Mouse (Mus musculus) ES-Bruce4 (cell line): Measurements from ENCODE around the gene Prpf31. TPM values are rescaled to one million over a fixed set of nuclear protein-coding genes. Genes with fewer than 3 reads are reported as not detected.

Experiments used
- H3K27ac ChIP-seq: 2 replicates; pipeline ENCODE4 v1.5.1; 2012; ENCODE audit warnings: low read length, inconsistent platforms; ENCODE audit not compliant: insufficient read depth
- H3K27me3 ChIP-seq: 2 replicates; pipeline ENCODE4 v1.6.1; 2012; ENCODE audit warnings: mild to moderate bottlenecking, low read length, inconsistent platforms; ENCODE audit not compliant: control insufficient read depth, poor library complexity, insufficient read depth, severe bottlenecking
- H3K36me3 ChIP-seq: 2 replicates; pipeline ENCODE4 v1.6.1; 2012; ENCODE audit warnings: inconsistent platforms, mild to moderate bottlenecking, low read length, moderate library complexity; ENCODE audit not compliant: control insufficient read depth, poor library complexity, insufficient read depth, severe bottlenecking
- H3K4me1 ChIP-seq: one replicate; pipeline ENCODE4 v1.8.1; 2011; ENCODE audit warnings: low read length; ENCODE audit not compliant: control insufficient read depth, insufficient read depth
- H3K4me3 ChIP-seq: 2 replicates; pipeline ENCODE4 v1.5.1; 2011; ENCODE audit warnings: low read depth, mild to moderate bottlenecking, low read length
- H3K9ac ChIP-seq: 2 replicates; pipeline ENCODE4 v1.6.1; 2012; ENCODE audit warnings: low read depth, mild to moderate bottlenecking, inconsistent platforms; ENCODE audit not compliant: poor library complexity, severe bottlenecking
- H3K9me3 ChIP-seq: replicated peaks from 2 replicates; pipeline ENCODE4 v1.6.1; 2012; ENCODE audit warnings: mild to moderate bottlenecking, low read length, inconsistent platforms; ENCODE audit not compliant: control insufficient read depth, poor library complexity, insufficient read depth, severe bottlenecking
- CTCF ChIP-seq: IDR thresholded peaks from one replicate; pipeline ENCODE4 v1.8.1; 2011; ENCODE audit warnings: low read depth, low read length
- EP300 ChIP-seq: IDR thresholded peaks from 2 replicates; pipeline ENCODE4 v1.6.1; 2011; ENCODE audit warnings: low read depth, low read length; ENCODE audit not compliant: insufficient read depth
- POLR2A ChIP-seq: IDR thresholded peaks from one replicate; pipeline ENCODE4 v1.8.1; 2011; ENCODE audit warnings: low read length; ENCODE audit not compliant: insufficient read depth
- polyA plus RNA-seq: library from polyadenylated mRNA; stranded (reverse); fragments of >200 nt; gene quantifications from 2 replicates; pipeline ENCODE4 v1.2.4, GENCODE M21; 2011; ENCODE audit warnings: low read depth; ENCODE audit not compliant: missing spikeins, insufficient read depth, insufficient read length

Gene Prpf31
- polyA plus RNA-seq, 1 experiment, result 80.1 TPM

GRCm38 (mm10) chr7:3684698-3685097 lies 54.9 kb downstream of the Prpf31 start:
- Histone ChIP-seq H3K36me3 (peaks cover 2% of the 10 kb centered on the region; the same call in 1 of the 2 replicates), H3K4me1 (peaks cover 2% of the 10 kb centered on the region), H3K9ac (no peak overlapping the region), H3K27ac (no peak overlapping the region), H3K27me3 (no peaks in the 10 kb centered on the region), H3K9me3 (no peaks in the 10 kb centered on the region), H3K4me3 (no peak overlapping the region)
- TF ChIP-seq POLR2A, result no peak
- no peak for TF ChIP-seq EP300
- no peak for TF ChIP-seq CTCF

GRCm38 (mm10) chr7:3685400-3686187 lies 55.8 kb downstream of the Prpf31 start:
- peak overlapping the region; percentile 70 for H3K9ac ChIP-seq
- H3K27ac ChIP-seq, result no peak overlapping the region
- H3K4me3 ChIP-seq, result peak overlapping the region; percentile 74
- H3K36me3 ChIP-seq, result peaks cover 2% of the 10 kb centered on the region; the same call in 1 of the 2 replicates
- H3K27me3 ChIP-seq, result no peaks in the 10 kb centered on the region
- no peak for TF ChIP-seq EP300
- no peak for TF ChIP-seq CTCF
- no peak for TF ChIP-seq POLR2A
- H3K4me1 ChIP-seq, result peaks cover 2% of the 10 kb centered on the region
- no peaks in the 10 kb centered on the region for H3K9me3 ChIP-seq

GRCm38 (mm10) chr7:3691919-3692318 lies 62.1 kb downstream of the Prpf31 start:
- H3K9ac ChIP-seq, result peak overlapping the region; percentile 55
- peak overlapping the region; percentile 76 for H3K4me3 ChIP-seq
- peaks cover 4% of the 10 kb centered on the region for H3K36me3 ChIP-seq
- no peak for TF ChIP-seq EP300
- TF ChIP-seq CTCF, result no peak
- TF ChIP-seq POLR2A, result no peak
- no peaks in the 10 kb centered on the region for H3K4me1 ChIP-seq
- no peaks in the 10 kb centered on the region for H3K27me3 ChIP-seq
- H3K27ac ChIP-seq, result no peak overlapping the region
- H3K9me3 ChIP-seq, result no peaks in the 10 kb centered on the region

Other genes with a start within 250 kb of the Prpf31 start
- 5.2 and 7.6 TPM in 2 replicates for gene Cacng8, start 239.3 kb upstream of the Prpf31 start, polyA plus RNA-seq
- gene Cacng6, start 205.8 kb upstream of the Prpf31 start, polyA plus RNA-seq, result 16.6 and 17.6 TPM in 2 replicates
- 4.7 and 6.3 TPM in 2 replicates for gene Tarm1, start 127.4 kb upstream of the Prpf31 start, polyA plus RNA-seq
- gene Oscar, start 13.8 kb upstream of the Prpf31 start, polyA plus RNA-seq, result 0.37 TPM in 1 of 2 replicates, not detected in the other
- 266 and 305 TPM in 2 replicates for gene Ndufa3, start 12.6 kb upstream of the Prpf31 start, polyA plus RNA-seq
- 23.6 and 29.9 TPM in 2 replicates for gene Tfpt, start 56 bp upstream of the Prpf31 start, polyA plus RNA-seq
- 141 and 161 TPM in 2 replicates for gene Cnot3, start 15.3 kb downstream of the Prpf31 start, polyA plus RNA-seq
- gene Leng1, start 35.9 kb downstream of the Prpf31 start, polyA plus RNA-seq, result 8.3 and 9.0 TPM in 2 replicates
- gene Tmc4, start 47.6 kb downstream of the Prpf31 start, polyA plus RNA-seq, result 15.9 and 16.4 TPM in 2 replicates
- gene Tsen34, start 62.9 kb downstream of the Prpf31 start, polyA plus RNA-seq, result 60.6 and 64.6 TPM in 2 replicates
- gene Mboat7, start 63.5 kb downstream of the Prpf31 start, polyA plus RNA-seq, result 44.6 and 48.3 TPM in 2 replicates
- gene Rps9, start 74.0 kb downstream of the Prpf31 start, polyA plus RNA-seq, result 1,660 and 1,729 TPM in 2 replicates
- gene Pirb, start 90.4 kb downstream of the Prpf31 start, polyA plus RNA-seq, result not detected in 2 replicates
- not detected in 2 replicates for gene Gm15448, start 195.7 kb downstream of the Prpf31 start, polyA plus RNA-seq
- not detected in 2 replicates for gene Pira2, start 215.1 kb downstream of the Prpf31 start, polyA plus RNA-seq